Mouse (Mus musculus): Measurements from ENCODE around the gene Tspan17. TPM values are rescaled to one million over a fixed set of nuclear protein-coding genes. Genes with fewer than 3 reads are reported as not detected.

The Tspan17 gene
- 11.1 TPM for polyA plus RNA-seq (2015; fragmentation: Illumina TruSeq; extraction: RNeasy Lipid Tissue Mini Kit (QIAGEN cat#74804); ENCODE audit: insufficient read depth, low read depth, low replicate concordance)

DNA sequence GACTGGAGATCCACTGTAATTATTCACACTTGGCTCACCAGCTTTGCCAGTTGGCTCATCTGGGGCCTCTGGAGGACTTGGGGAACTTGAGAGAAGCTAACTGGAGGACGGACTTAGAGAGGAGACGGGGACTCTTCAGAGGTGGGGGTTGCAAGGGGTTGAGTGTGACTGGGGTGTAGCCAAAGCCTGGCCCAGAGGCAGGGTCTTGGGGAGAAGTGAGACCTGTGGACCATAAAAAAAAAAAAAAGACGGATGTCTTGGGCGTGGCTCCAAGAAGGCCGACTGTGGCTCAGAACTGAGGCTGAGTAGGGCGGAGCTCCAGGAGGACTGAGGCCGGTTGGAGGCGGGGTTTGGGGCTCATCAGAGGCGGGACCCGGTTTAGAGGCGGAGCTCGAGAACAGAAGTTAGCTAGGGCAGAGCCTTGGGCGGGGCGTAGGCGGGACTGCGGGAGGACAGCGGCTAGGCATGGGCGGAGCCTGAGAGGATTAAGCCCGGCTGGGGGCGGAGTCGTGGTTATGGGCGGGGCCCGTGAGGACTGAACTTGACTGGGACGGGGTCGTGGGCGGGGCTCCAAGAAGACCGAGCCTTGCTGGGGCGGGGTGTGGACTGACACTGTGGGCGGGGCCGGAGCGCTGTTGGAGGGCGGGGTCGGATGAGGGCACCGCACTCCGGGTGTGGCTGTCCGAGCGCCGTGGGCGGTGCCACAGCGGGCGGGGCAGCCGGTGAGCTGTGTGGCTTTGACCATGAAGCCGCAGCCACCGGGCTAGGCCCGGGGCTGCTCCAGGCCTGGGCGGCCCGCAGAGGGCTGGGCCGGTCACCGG, at the start of gene Tspan17:
Tspan17 (plus strand) TSS at position 638 of the 821 bp plus-strand sequence.

DNA sequence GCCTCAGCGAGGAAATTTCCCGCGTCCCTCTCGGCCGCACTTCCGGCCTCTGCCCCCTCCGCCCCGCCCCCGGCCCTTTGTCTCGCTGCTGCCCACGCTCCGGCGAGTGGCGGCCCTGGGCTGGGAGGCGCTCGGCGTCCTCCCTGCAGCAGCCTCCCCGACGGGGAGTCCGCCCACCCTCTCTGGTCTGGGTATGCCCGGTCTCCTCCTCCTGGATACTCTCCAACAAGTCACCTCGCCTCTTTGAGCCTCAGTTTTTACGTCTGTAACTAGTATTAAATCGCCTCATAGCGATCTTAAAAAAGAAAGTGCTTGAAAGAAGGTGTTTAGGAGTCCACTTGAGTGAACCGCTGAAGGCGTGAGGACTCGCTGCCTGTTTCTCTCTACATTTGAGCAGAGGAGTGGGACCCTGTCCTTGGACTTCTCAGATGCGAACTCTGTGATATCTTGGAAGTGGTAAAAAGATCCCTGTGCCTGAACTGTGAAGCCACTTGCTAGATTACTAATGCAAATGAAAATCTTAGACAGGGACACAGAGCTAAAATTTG, 39.2 kb upstream of the Tspan17 start, which contains the start of gene Gprin1:
Gprin1 (minus strand) TSS at position 11 of the 548 bp plus-strand sequence.

DNA sequence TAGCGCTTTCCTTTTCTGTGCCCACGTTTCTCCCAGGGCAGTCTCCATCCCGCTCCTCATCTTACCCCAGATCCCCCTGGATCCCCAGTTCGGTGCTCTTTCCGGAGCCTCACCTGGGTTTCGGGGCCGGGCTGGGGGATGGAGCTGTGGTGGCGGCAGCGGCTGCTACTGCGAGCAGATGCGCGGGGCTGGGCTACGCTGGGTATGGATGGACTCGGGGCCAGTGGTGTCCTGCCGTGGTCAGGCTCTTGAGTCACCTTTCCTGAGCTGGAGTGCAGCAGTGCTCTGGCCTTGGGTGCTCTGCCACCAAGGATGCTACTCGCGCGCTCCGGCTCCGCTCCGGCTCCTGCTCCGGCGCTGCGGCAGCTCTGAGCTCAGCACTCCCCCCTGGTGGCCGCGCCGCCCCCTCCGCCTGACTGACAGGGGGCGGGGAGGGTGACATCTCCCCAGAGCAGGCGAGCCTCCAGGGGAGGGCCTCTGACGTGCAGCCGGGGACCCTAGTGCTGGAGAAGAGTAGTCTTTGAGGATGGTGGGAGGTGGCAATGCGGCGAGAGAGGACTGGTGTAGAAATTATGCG, 22.9 kb upstream of the Tspan17 start, which contains the start of gene Sncb:
Sncb (minus strand) TSS at position 404 of the 577 bp plus-strand sequence.

DNA sequence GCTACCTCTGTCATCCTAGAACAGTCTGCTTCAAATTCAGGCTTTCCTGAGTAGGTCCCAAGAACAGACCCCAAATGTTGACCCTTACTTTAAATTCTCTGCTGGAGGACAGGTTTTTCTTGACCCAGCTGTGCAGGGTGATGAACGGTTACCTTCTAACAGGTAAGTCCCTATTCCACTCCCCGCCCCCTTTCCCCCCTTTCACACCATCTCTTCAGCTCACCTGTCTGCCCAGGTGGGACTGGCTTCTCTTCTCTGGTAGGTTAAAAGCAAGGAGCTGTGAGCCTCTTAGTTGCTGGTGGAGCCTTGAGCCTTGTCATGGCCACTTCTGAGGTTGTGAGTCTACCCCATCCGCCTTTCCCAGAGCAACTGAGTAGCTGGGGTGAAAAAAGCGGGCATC, 5.5 kb upstream of the Tspan17 start, which contains the start of gene Eif4e1b:
Eif4e1b (plus strand) TSS at position 301 of the 400 bp plus-strand sequence.

Other genes with a start within 250 kb of the Tspan17 start
- gene 4833439L19Rik, start 223.9 kb upstream of the Tspan17 start, polyA plus RNA-seq (2015; fragmentation: Illumina TruSeq; extraction: RNeasy Lipid Tissue Mini Kit (QIAGEN cat#74804); ENCODE audit: insufficient read depth, low read depth, low replicate concordance) = 37.9 TPM
- 3.4 TPM for gene Arl10, start 214.4 kb upstream of the Tspan17 start, polyA plus RNA-seq (2015; fragmentation: Illumina TruSeq; extraction: RNeasy Lipid Tissue Mini Kit (QIAGEN cat#74804); ENCODE audit: insufficient read depth, low read depth, low replicate concordance)
- gene Nop16, start 199.3 kb upstream of the Tspan17 start, polyA plus RNA-seq (2015; fragmentation: Illumina TruSeq; extraction: RNeasy Lipid Tissue Mini Kit (QIAGEN cat#74804); ENCODE audit: insufficient read depth, low read depth, low replicate concordance) = 5.5 TPM
- gene Higd2a, start 199.2 kb upstream of the Tspan17 start, polyA plus RNA-seq (2015; fragmentation: Illumina TruSeq; extraction: RNeasy Lipid Tissue Mini Kit (QIAGEN cat#74804); ENCODE audit: insufficient read depth, low read depth, low replicate concordance) = 34.5 TPM
- gene Cltb, start 178.0 kb upstream of the Tspan17 start, polyA plus RNA-seq (2015; fragmentation: Illumina TruSeq; extraction: RNeasy Lipid Tissue Mini Kit (QIAGEN cat#74804); ENCODE audit: insufficient read depth, low read depth, low replicate concordance) = 19.5 TPM
- gene Faf2, start 167.6 kb upstream of the Tspan17 start, polyA plus RNA-seq (2015; fragmentation: Illumina TruSeq; extraction: RNeasy Lipid Tissue Mini Kit (QIAGEN cat#74804); ENCODE audit: insufficient read depth, low read depth, low replicate concordance) = 5.7 TPM
- gene Rnf44, start 95.5 kb upstream of the Tspan17 start, polyA plus RNA-seq (2015; fragmentation: Illumina TruSeq; extraction: RNeasy Lipid Tissue Mini Kit (QIAGEN cat#74804); ENCODE audit: insufficient read depth, low read depth, low replicate concordance) = 17.5 TPM
- gene Cdhr2, start 87.9 kb upstream of the Tspan17 start, polyA plus RNA-seq (2015; fragmentation: Illumina TruSeq; extraction: RNeasy Lipid Tissue Mini Kit (QIAGEN cat#74804); ENCODE audit: insufficient read depth, low read depth, low replicate concordance) = 1.3 TPM
- gene Gprin1, start 39.5 kb upstream of the Tspan17 start, polyA plus RNA-seq (2015; fragmentation: Illumina TruSeq; extraction: RNeasy Lipid Tissue Mini Kit (QIAGEN cat#74804); ENCODE audit: insufficient read depth, low read depth, low replicate concordance) = 0.74 TPM
- 0.92 TPM for gene Sncb, start 22.8 kb upstream of the Tspan17 start, polyA plus RNA-seq (2015; fragmentation: Illumina TruSeq; extraction: RNeasy Lipid Tissue Mini Kit (QIAGEN cat#74804); ENCODE audit: insufficient read depth, low read depth, low replicate concordance)
- not detected for gene Eif4e1b, start 5.4 kb upstream of the Tspan17 start, polyA plus RNA-seq (2015; fragmentation: Illumina TruSeq; extraction: RNeasy Lipid Tissue Mini Kit (QIAGEN cat#74804); ENCODE audit: insufficient read depth, low read depth, low replicate concordance)
- gene Unc5a, start 160.0 kb downstream of the Tspan17 start, polyA plus RNA-seq (2015; fragmentation: Illumina TruSeq; extraction: RNeasy Lipid Tissue Mini Kit (QIAGEN cat#74804); ENCODE audit: insufficient read depth, low read depth, low replicate concordance) = 4.2 TPM
- gene Hk3, start 232.0 kb downstream of the Tspan17 start, polyA plus RNA-seq (2015; fragmentation: Illumina TruSeq; extraction: RNeasy Lipid Tissue Mini Kit (QIAGEN cat#74804); ENCODE audit: insufficient read depth, low read depth, low replicate concordance) = 0.81 TPM

Data from pancreas, adult 10 weeks (tissue).